Mouse (Mus musculus) cerebellum, adult 2 months (tissue): ENCODE data around the gene Cdca8.

ENCODE experiments used
- CTCF ChIP-seq: fragments of 200-500 bp; IDR thresholded peaks from 2 replicates; pipeline ENCODE4 v1.5.1; 2011; ENCODE audit warnings: low read depth, mild to moderate bottlenecking, control low read depth, low read length, moderate library complexity, borderline replicate concordance; ENCODE audit not compliant: insufficient read depth
- POLR2A ChIP-seq: fragments of 200-500 bp; IDR thresholded peaks from 2 replicates; pipeline ENCODE4 v1.6.1; 2011; ENCODE audit warnings: low read length, control low read depth, borderline replicate concordance; ENCODE audit not compliant: insufficient read depth

DNA sequence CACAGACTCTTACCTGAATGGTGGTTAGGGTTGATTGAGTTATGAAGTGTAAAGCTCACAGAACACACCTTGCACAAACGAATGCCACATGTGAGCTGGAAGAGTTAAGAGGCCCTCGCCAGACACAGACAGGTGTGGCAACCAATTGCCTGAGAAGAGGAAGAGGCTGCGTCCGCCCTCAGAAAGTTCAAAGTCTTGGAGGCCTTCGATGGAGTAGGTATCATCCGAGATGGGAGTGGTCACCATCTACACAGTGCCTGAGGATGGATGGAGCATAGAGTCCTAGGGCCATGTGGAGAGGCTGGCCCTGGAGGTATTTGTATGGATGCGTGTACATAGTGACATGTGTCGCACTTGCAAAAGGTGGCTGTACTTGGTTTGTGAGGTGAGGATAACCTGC, 32.0 kb upstream of the Cdca8 start:
- TF ChIP-seq POLR2A (no peak), CTCF (no peak)
